Mouse (Mus musculus) testis, postnatal 14 days (tissue): ENCODE data around the gene Coro7.
"Not testable (repeated sequence)": the region's sequence is repeated elsewhere in the genome, so short reads cannot be mapped to it uniquely, and the experiment has no call there.

Experiments used
- DNase-seq: peaks from one replicate; pipeline ENCODE4 v3.0.0; 2021; ENCODE audit warnings: low spot score

Coro7 gene

GRCm38 (mm10) chr16:4682628-4683179 lies 3.1 kb upstream of the Coro7 start:
- no peak for DNase-seq

DNA sequence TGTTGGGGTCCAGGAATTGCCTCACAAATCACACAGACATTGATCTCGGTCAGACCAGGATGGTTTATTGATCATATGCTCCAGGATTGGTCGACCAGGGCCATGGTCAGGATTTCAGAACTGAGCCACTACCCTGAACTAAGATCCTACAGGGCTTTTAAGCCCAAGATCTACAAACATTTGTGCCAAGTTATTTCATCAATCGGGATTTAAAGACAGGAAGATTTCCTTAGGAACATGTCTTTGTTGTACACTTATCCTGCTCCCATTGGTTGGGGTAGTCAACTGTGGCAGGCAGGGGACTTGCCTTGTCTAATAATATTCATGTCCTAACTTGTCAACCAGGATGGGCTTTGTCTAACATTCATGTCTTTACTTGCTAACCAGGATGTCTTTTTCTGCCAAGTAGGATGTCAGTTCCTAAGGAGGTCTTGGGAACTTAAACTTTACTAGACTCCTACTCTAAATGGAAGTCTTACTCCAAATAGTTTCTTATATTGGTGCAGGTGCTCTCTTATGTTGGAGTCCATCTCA lies 1.4 kb upstream of the Coro7 start:
- DNase-seq = not testable (repeated sequence)

GRCm38 (mm10) chr16:4678080-4678479 lies 1.5 kb downstream of the Coro7 start:
- DNase-seq = no peak

DNA sequence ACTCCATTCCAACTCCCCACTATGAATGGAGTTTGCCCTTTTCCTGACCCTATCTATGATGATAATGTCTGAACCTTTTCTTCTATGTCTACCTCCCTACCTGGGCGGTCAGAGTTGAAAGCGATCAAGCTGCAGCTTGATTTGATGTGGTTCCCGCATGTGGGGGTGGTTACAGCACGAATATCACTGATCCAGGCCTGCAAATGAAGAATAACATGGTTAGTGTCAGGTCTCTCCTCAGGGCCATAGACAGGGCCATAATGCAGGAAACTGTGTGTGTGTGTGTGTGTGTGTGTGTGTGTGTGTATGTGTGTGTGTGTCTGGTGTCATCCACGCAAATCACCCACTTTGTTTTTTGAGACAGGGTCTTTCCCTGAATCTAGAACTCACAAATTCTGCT lies 2.7 kb downstream of the Coro7 start:
- DNase-seq = no peak

- DNase-seq = no peak
Measured at GRCm38 (mm10) chr16:4674091-4674490, 5.5 kb downstream of the Coro7 start.

DNA sequence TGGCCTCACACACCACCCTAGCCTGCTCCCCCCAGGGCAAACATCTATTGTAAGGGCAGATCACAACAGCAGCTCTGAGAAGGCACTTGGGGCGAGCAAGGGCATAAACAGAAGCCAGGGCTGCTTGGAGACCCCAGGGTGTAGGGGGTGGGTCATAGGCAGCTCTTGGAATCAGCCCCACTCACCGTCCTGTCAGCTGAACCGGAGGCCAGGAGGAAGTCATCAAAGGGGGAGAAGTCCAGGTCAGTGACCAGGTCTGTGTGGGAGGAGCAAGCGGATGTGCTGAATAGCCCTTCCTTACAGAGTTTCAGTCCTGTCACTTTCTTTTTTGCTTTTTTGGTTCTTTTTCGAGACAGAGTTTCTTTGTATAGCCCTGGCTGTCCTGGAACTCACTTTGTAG lies 9.3 kb downstream of the Coro7 start:
- no peak for DNase-seq

GRCm38 (mm10) chr16:4667190-4667808 lies 12.3 kb downstream of the Coro7 start:
- DNase-seq = peak; percentile 66

- no peak for DNase-seq
Measured at GRCm38 (mm10) chr16:4665726-4666125, 13.9 kb downstream of the Coro7 start.

DNA sequence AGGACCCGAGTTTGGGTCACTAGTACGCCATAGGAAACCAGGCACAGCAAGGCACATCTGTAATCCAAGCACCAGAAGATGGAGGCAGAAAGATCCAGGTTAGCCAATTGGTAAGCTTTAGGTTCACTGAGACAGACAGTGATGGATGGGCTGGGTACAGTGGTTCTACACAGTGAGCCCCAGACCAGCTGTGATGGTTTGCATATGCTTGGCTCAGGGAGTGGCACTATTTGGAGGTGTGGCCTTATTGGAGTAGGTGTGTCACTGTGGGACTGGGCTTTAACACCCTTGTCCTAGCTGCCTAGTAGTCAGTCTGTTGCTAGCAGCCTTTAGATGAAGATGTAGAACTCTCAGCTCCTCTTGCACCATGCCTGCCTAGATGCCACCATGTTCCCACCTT lies 15.8 kb downstream of the Coro7 start:
- no peak for DNase-seq

- no peak for DNase-seq
Measured at GRCm38 (mm10) chr16:4661605-4662004, 18.0 kb downstream of the Coro7 start.

- DNase-seq = no peak
Measured at GRCm38 (mm10) chr16:4659326-4659725, 20.3 kb downstream of the Coro7 start.

DNA sequence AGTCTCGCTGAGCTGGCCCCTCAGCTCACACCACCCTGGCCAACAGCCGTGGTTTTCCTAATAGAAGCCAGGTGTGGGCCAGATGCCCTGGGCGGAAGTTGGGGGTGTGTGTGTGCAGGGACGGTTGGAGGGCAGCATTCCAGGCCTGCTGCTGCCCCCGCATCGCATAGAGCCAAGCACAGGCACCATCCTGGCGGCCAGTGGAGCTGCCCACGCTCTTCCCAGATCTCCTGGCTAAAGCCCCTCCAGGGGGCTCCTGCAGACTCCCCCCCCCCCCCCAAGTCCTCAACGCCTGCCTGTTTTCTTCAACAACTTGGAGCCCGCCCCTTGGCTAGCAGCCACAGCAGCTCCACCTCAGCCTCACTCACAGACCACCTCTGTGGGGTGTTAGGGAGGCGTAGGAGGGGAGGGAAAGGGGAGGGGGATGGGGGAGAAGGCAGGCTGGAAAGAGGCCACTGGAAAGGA lies 20.8 kb downstream of the Coro7 start:
- DNase-seq = peak; percentile 55

GRCm38 (mm10) chr16:4656571-4657081 lies 23.0 kb downstream of the Coro7 start:
- DNase-seq = no peak

DNA sequence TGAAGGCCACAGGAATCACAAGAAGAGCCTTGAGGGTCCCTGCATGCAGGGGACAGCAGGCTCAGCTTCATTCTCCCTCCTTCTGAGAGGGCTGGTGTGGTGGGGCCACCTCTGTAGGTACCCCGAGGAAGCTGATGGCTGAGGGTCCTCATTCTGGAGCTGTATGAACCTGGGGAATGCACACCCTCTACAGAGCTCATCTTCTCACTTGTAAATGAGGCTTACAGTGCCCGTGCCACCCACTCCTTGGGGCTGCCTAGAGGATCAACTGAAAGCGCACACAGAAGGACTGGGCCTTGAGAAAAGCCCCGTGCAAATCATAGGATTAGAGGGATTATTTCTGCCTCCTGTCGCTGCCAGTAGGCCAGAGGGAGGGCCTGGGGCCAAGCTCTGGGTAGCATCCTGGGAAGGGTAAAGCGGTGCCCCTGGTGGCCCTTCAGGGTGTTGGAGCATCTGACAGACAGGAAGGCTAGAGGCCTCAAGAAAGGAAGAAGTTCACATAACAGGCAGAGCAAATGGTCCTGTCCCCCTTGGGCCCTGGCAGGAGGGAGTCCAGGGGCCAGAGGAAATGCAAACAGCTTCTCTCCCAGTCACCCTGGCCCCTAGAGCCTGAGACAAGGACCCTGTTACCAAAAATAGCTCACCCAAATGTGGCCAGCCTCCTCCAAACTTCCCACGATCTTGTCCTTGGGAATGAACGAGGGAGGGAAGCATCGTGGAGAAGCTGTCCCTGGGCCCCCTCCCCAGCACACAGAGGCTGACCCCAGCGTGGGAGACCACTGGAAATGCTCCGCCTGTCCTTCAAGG lies 23.6 kb downstream of the Coro7 start:
- DNase-seq = no peak

DNA sequence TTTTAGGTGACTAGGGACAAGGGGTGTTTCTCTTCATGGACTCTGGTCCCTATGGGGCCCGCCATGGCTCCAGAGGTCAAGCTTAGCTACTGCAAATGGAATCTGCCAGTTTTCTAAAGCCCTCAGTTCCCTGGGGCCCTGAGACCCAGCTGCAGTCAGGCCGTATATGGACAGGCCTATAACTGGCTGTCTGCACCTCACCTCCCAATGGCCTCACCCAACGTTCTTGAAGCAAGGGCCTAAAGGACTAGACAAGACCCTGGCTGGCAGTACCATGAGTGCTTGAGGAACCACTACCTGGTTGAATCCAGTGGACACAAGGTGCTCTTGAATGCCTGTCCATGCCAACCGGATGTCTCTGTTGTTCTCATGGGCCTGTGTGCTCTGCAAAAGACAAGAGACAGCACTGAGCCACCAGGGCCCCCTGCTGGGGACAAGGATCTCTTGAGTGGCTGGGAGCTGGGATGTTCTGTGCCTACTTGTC lies 24.3 kb downstream of the Coro7 start:
- DNase-seq = peak; percentile 6

DNA sequence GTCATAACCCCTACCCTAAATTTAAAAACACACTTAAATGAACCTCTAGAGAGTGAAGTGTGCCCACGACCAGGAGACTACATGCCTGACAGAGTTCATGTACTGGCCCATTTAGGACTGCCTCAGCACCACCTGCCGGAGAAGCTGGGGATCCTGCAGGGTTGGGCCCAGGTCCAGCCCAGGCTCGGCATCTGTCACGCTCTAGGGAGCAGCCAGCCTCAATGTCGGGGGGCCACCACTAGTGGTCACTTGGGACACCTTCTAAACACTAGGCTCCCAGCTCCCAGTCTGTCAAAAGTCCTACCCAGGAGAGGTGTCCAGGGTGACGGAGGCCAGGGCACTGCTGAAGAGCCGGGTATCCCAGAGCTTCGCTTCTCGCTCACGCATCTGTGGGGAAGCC lies 24.9 kb downstream of the Coro7 start:
- peak; percentile 6 for DNase-seq

- DNase-seq = peak; percentile 62
Measured at GRCm38 (mm10) chr16:4652707-4653416, 26.7 kb downstream of the Coro7 start.

DNA sequence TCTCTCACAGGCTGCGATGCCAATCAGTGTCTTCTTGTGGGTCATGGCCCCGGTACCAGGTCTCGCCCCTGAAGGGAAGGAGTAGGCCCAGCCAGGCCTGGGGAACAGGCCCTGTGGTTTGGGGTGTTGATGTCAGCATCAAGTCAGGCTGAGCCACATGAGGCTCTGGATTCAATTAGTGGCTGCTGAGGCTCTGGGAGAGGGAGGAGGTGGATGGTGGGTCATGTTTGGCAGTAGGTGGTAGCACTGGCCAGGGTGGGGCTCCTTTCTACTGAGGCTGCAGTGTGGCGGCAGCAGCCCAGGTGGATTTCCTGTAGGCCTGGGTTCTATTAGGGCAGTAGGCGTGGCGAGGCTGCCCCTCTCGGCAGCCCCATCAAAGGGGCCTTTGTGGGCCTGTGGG lies 28.0 kb downstream of the Coro7 start:
- DNase-seq = no peak

DNA sequence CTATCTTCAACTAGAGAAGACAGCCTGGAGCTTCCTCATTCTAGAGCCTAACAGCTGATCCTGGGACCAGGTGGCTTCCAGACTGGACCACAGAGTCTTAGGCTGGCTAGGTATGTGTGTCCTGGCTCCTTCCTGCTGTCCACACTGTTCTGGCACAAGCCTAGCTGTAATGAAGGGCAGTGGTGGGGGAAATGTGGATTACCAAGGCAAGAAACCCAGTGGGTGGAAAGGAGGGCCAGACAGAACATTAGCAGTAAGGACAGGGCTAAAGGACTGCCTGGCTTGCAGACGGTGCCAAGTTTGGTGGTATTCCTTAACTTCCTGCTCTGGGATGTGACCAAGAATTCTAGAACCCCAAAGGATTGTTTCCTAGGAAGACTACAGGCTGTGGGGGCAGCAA lies 28.5 kb downstream of the Coro7 start:
- DNase-seq = no peak

GRCm38 (mm10) chr16:4650161-4650560 lies 29.4 kb downstream of the Coro7 start:
- DNase-seq = peak; percentile 4

GRCm38 (mm10) chr16:4649692-4650091 lies 29.9 kb downstream of the Coro7 start:
- peak; percentile 6 for DNase-seq

GRCm38 (mm10) chr16:4649211-4649610 lies 30.4 kb downstream of the Coro7 start:
- no peak for DNase-seq
